Mouse (Mus musculus): ENCODE data around the gene Has3. TPM values are rescaled to one million over a fixed set of nuclear protein-coding genes. Genes with fewer than 3 reads are reported as not detected.

Has3 gene
- 0.18 and 0.46 TPM in 2 replicates for polyA plus RNA-seq (2011; ENCODE audit: insufficient read depth, insufficient read length, low read depth, missing spikeins)

GRCm38 (mm10) chr8:106870051-106870450 lies at the start of gene Has3:
TSS of gene Has3 (plus strand) at chr8:106870242.
- H3K27ac ChIP-seq (ENCODE audit: insufficient read depth, low read length), result no peak within 1 kb of the TSS

GRCm38 (mm10) chr8:106820553-106821515 lies 49.2 kb upstream of the Has3 start:
- Histone ChIP-seq H3K9ac (ENCODE audit: low read depth, poor library complexity, severe bottlenecking) (no peak overlapping the region), H3K27me3 (ENCODE audit: control insufficient read depth, insufficient read depth, low read length, poor library complexity, severe bottlenecking) (no peaks in the 10 kb centered on the region), H3K27ac (ENCODE audit: insufficient read depth, low read length) (no peak overlapping the region), H3K4me3 (ENCODE audit: low read depth, low read length) (no peak overlapping the region), H3K36me3 (ENCODE audit: control insufficient read depth, insufficient read depth, low read length, poor library complexity, severe bottlenecking) (peaks cover 4% of the 10 kb centered on the region; the same call in 1 of the 2 replicates), H3K9me3 (replicated peaks; ENCODE audit: control insufficient read depth, insufficient read depth, low read length, poor library complexity, severe bottlenecking) (no peaks in the 10 kb centered on the region), H3K4me1 (ENCODE audit: control insufficient read depth, insufficient read depth, low read length) (no peaks in the 10 kb centered on the region)
- TF ChIP-seq CTCF (IDR thresholded peaks at IDR 0.05; ENCODE audit: low read depth, low read length) (no peak), EP300 (IDR thresholded peaks at IDR 0.05; ENCODE audit: insufficient read depth, low read depth, low read length) (no peak), POLR2A (IDR thresholded peaks at IDR 0.05; ENCODE audit: insufficient read depth, low read length) (no peak)

More at GRCm38 (mm10) chr8:106870051-106870450, at the start of gene Has3:
- H3K36me3 ChIP-seq (ENCODE audit: control insufficient read depth, insufficient read depth, low read length, poor library complexity, severe bottlenecking), result no peaks in the 10 kb centered on the region
- H3K27me3 ChIP-seq (ENCODE audit: control insufficient read depth, insufficient read depth, low read length, poor library complexity, severe bottlenecking), result peaks cover 12% of the 10 kb centered on the region
- H3K4me1 ChIP-seq (ENCODE audit: control insufficient read depth, insufficient read depth, low read length), result no peaks in the 10 kb centered on the region
- H3K4me3 ChIP-seq (ENCODE audit: low read depth, low read length), result peak within 1 kb of the TSS; percentile 50
- TF ChIP-seq CTCF (IDR thresholded peaks at IDR 0.05; ENCODE audit: low read depth, low read length), result no peak
- no peak for TF ChIP-seq EP300 (IDR thresholded peaks at IDR 0.05; ENCODE audit: insufficient read depth, low read depth, low read length)
- no peak for TF ChIP-seq POLR2A (IDR thresholded peaks at IDR 0.05; ENCODE audit: insufficient read depth, low read length)
- peak within 1 kb of the TSS; percentile 65 for H3K9ac ChIP-seq (ENCODE audit: low read depth, poor library complexity, severe bottlenecking)
- no peaks in the 10 kb centered on the region for H3K9me3 ChIP-seq (replicated peaks; ENCODE audit: control insufficient read depth, insufficient read depth, low read length, poor library complexity, severe bottlenecking)

DNA sequence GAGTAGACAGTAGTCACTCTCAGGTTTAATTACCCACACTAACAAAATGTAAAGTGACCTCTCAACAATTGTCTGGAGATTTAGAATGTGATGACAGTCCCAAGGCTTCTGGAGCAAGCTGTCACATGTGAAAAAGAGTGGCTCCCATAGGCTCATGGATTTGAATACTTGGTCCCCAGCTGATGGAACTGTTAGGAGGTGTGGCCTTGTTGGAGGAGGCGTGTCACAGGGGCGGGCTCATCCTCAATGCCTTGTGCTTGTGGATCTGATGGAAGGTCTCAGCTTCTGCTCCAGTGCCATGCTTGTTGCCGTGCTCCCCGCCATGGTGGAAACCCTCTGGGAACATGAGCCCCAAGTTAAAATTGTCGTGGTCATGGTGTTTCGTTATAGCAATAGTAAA lies 41.1 kb upstream of the Has3 start:
- no peaks in the 10 kb centered on the region for H3K9me3 ChIP-seq (replicated peaks; ENCODE audit: control insufficient read depth, insufficient read depth, low read length, poor library complexity, severe bottlenecking)
- no peak for TF ChIP-seq EP300 (IDR thresholded peaks at IDR 0.05; ENCODE audit: insufficient read depth, low read depth, low read length)
- TF ChIP-seq POLR2A (IDR thresholded peaks at IDR 0.05; ENCODE audit: insufficient read depth, low read length), result no peak
- TF ChIP-seq CTCF (IDR thresholded peaks at IDR 0.05; ENCODE audit: low read depth, low read length), result no peak
- H3K27ac ChIP-seq (ENCODE audit: insufficient read depth, low read length), result no peak overlapping the region
- H3K36me3 ChIP-seq (ENCODE audit: control insufficient read depth, insufficient read depth, low read length, poor library complexity, severe bottlenecking), result no peaks in the 10 kb centered on the region
- H3K9ac ChIP-seq (ENCODE audit: low read depth, poor library complexity, severe bottlenecking), result no peak overlapping the region
- H3K4me1 ChIP-seq (ENCODE audit: control insufficient read depth, insufficient read depth, low read length), result no peaks in the 10 kb centered on the region
- H3K4me3 ChIP-seq (ENCODE audit: low read depth, low read length), result no peak overlapping the region
- H3K27me3 ChIP-seq (ENCODE audit: control insufficient read depth, insufficient read depth, low read length, poor library complexity, severe bottlenecking), result no peaks in the 10 kb centered on the region

DNA sequence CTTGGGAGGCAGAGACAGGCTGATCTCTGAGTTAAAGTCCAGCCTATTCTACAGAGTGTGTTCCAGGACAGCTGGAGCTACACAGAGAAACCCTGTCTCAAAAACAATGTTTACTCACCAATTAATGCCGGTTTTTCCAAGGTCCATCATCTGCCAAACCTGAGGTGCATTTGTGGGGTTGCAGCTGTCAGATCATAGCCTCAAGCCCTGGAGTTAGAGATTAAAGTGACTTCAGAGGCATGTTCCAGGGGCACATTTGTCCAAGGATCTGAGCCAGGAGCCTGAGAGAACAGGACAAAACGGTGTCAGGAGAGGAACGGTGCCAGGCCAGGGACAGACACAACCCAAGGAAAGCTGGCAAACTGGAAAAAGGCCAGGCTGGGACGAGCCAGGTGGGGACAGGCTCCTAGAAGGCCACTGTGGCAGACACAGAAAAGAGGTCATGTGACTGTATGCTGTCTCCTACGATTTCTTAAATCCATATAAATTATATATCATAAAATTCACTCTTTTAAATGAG lies 40.5 kb upstream of the Has3 start:
- no peak for TF ChIP-seq POLR2A (IDR thresholded peaks at IDR 0.05; ENCODE audit: insufficient read depth, low read length)
- TF ChIP-seq EP300 (IDR thresholded peaks at IDR 0.05; ENCODE audit: insufficient read depth, low read depth, low read length), result no peak
- TF ChIP-seq CTCF (IDR thresholded peaks at IDR 0.05; ENCODE audit: low read depth, low read length), result no peak

GRCm38 (mm10) chr8:106834899-106835298 lies 35.1 kb upstream of the Has3 start:
- Histone ChIP-seq H3K27me3 (ENCODE audit: control insufficient read depth, insufficient read depth, low read length, poor library complexity, severe bottlenecking) (no peaks in the 10 kb centered on the region), H3K36me3 (ENCODE audit: control insufficient read depth, insufficient read depth, low read length, poor library complexity, severe bottlenecking) (no peaks in the 10 kb centered on the region), H3K4me1 (ENCODE audit: control insufficient read depth, insufficient read depth, low read length) (no peaks in the 10 kb centered on the region), H3K9ac (ENCODE audit: low read depth, poor library complexity, severe bottlenecking) (no peak overlapping the region), H3K9me3 (replicated peaks; ENCODE audit: control insufficient read depth, insufficient read depth, low read length, poor library complexity, severe bottlenecking) (no peaks in the 10 kb centered on the region), H3K4me3 (ENCODE audit: low read depth, low read length) (no peak overlapping the region), H3K27ac (ENCODE audit: insufficient read depth, low read length) (no peak overlapping the region)
- TF ChIP-seq CTCF (IDR thresholded peaks at IDR 0.05; ENCODE audit: low read depth, low read length) (no peak), EP300 (IDR thresholded peaks at IDR 0.05; ENCODE audit: insufficient read depth, low read depth, low read length) (no peak), POLR2A (IDR thresholded peaks at IDR 0.05; ENCODE audit: insufficient read depth, low read length) (no peak)

More for the DNA sequence above, 40.5 kb upstream of the Has3 start:
- Histone ChIP-seq H3K9me3 (replicated peaks; ENCODE audit: control insufficient read depth, insufficient read depth, low read length, poor library complexity, severe bottlenecking) (no peaks in the 10 kb centered on the region), H3K4me1 (ENCODE audit: control insufficient read depth, insufficient read depth, low read length) (no peaks in the 10 kb centered on the region), H3K9ac (ENCODE audit: low read depth, poor library complexity, severe bottlenecking) (no peak overlapping the region), H3K27me3 (ENCODE audit: control insufficient read depth, insufficient read depth, low read length, poor library complexity, severe bottlenecking) (no peaks in the 10 kb centered on the region), H3K36me3 (ENCODE audit: control insufficient read depth, insufficient read depth, low read length, poor library complexity, severe bottlenecking) (no peaks in the 10 kb centered on the region), H3K4me3 (ENCODE audit: low read depth, low read length) (no peak overlapping the region), H3K27ac (ENCODE audit: insufficient read depth, low read length) (no peak overlapping the region)

GRCm38 (mm10) chr8:106836525-106836924 lies 33.5 kb upstream of the Has3 start:
- TF ChIP-seq POLR2A (IDR thresholded peaks at IDR 0.05; ENCODE audit: insufficient read depth, low read length) (no peak), EP300 (IDR thresholded peaks at IDR 0.05; ENCODE audit: insufficient read depth, low read depth, low read length) (no peak), CTCF (IDR thresholded peaks at IDR 0.05; ENCODE audit: low read depth, low read length) (no peak)

More at GRCm38 (mm10) chr8:106836525-106836924, 33.5 kb upstream of the Has3 start:
- no peaks in the 10 kb centered on the region for H3K4me1 ChIP-seq (ENCODE audit: control insufficient read depth, insufficient read depth, low read length)
- no peak overlapping the region for H3K9ac ChIP-seq (ENCODE audit: low read depth, poor library complexity, severe bottlenecking)
- no peak overlapping the region for H3K27ac ChIP-seq (ENCODE audit: insufficient read depth, low read length)
- no peaks in the 10 kb centered on the region for H3K36me3 ChIP-seq (ENCODE audit: control insufficient read depth, insufficient read depth, low read length, poor library complexity, severe bottlenecking)
- H3K27me3 ChIP-seq (ENCODE audit: control insufficient read depth, insufficient read depth, low read length, poor library complexity, severe bottlenecking), result no peaks in the 10 kb centered on the region
- no peaks in the 10 kb centered on the region for H3K9me3 ChIP-seq (replicated peaks; ENCODE audit: control insufficient read depth, insufficient read depth, low read length, poor library complexity, severe bottlenecking)
- no peak overlapping the region for H3K4me3 ChIP-seq (ENCODE audit: low read depth, low read length)
